Mouse (Mus musculus): ENCODE results near the gene Clip2. TPM values are rescaled to one million over a fixed set of nuclear protein-coding genes. Genes with fewer than 3 reads are reported as not detected.

Gene Clip2
- polyA plus RNA-seq (2012; rRNA removed): 72.4 and 72.6 TPM in 2 replicates

DNA sequence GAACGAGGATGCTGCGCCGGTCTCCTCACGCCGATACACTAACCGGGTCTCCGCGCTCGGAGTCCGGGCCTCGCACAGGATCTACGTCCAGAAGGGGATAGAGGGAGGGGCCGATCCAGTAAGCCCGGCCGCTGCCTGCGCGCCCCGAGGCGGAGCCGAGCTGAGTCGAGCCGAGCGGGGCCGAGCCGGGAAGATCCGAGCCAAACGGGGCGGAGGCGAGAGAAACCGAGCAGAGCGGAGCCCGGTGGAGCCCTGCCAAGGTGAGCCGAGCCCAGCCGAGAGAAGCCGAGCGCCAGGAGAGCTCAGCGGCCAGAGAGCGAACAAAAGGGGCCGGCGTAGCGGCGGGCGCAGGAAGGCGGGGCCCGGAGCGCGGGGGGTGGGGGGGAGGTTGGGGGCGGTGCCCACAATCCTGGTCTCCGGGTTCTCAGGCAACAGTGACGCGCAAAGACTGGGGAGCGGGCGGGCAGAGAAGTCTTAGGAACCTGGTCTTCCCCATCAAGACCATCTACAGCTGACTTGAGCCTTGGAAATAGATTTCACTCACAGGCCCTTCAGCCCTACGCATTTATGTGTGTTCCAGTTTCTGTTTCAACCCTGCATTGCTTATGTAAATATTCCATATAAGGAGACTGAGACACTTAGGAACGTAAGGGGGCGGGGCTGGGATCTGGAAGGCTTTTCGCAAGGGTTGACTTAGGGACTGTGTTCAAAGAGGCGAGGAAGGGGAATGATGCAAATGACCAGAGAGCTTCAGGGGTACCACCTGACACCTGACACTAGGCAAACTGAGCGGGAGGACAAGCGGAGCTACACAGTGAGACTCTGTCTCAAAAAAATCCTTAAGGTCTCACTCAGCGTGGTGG is at the start of gene Clip2:
Gene Clip2, minus strand, starts transcription at position 325 of the 863 bp plus-strand sequence.
- DNase-seq (ENCODE audit: extremely low spot score in 1 of 2, low spot score in 1 of 2): peak; percentile 95 to 99

DNA sequence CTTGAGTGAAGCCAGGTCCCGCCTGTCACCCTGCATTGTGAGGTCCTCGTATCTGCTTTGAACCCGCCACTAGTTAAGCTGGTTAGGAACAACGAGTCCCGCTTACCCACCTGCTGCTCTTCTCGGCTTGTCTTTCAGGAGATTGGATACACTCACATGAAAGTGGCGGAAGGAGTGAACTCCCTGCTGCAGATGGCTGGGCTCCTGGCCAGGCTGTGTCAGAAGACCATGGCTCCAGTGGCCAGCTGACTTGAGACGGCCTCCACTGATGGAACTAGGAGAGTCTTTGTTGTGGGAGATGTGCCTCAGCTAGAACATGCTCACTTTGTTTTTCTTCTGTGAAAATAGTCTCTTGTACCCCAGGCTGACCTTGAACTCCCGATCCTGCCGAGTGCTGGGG is 45.5 kb upstream of the Clip2 start:
- DNase-seq (ENCODE audit: extremely low spot score in 1 of 2, low spot score in 1 of 2): no peak

DNA sequence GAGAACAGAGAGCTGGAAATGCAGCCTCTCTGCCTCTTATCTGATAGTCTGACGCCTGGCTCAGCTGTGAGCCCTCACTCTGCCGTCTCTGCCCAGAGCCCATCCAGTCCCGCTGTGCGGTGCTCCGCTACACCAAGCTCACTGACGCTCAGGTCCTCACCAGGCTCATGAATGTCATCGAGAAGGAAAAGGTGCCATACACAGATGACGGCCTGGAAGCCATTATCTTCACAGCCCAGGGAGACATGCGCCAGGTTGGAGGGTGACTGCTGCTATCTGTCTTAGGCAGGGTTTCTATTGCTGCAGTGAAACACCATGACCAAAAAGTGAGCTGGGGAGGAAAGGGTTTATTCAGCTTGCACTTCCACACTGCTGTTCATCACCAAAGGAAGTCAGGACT is 40.9 kb upstream of the Clip2 start:
- DNase-seq (ENCODE audit: extremely low spot score in 1 of 2, low spot score in 1 of 2): no peak

DNA sequence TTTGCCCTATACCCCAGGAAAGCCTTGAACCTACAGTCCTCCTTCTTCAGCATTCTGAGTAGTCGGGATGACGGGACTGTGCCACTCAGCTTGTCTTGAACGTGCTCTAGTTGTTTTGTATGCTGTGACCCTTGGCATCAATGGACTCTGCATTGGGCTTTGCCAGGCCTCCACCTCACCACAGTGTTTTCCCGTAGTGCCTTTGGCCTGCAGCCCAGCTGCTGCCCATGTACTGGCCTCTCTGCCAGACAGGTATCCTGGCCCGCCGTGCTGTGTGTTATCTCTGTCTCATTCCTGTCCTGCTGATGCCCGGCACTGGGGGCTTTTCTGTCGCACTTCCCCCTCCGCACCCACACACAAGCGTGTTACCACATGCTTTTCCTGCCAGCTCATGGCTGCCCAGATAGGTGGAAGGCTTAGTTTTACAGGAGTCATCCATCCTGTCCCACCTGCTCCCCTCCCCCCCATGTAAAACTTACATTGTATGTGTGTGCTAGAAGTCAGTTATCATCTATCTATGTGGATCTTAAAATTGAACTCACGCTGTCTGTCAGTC is 39.9 kb upstream of the Clip2 start:
- DNase-seq (ENCODE audit: extremely low spot score in 1 of 2, low spot score in 1 of 2): no peak

DNA sequence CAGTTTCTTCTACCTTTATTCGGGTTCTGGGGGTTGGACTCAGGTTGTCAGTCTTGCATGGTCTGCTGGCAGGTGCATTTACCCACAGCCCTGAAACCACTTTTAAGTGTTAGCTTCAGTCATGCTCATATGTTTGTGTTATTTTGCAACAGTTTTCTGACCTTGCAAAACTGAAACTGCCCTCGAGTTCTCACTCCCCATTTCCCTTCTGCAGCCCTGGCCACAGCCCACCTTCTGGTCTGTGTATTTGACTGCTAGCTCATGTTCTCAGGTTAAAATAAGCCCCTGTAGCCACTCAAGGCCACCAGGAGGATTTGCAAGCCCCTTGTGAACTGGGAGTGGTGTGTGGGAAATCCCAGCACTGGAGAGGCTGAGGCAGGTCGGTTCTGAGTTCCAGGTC is 37.7 kb upstream of the Clip2 start:
- DNase-seq (ENCODE audit: extremely low spot score in 1 of 2, low spot score in 1 of 2): no peak

DNA sequence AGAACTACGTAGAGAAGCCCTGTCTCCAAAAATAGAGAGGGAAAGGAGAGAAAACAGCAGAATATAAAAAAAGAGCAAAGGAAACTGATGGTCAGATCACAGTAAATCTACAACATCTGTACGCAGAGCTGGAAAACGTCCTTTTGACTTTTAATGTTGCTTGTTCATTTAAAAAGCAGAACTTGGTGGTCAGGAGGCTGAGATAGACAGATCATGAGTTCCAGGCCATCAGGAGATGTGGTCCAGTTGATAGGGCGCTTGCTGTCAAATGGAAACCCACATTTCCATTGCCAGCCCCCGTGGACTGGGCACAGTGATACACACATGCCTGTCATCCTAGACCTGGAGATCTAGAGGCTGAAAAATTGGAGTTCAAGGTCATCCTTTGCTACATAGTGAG is 32.6 kb upstream of the Clip2 start:
- no peak for DNase-seq (ENCODE audit: extremely low spot score in 1 of 2, low spot score in 1 of 2)

GRCm38 (mm10) chr5:134583884-134584213 is 31.6 kb upstream of the Clip2 start:
- no peak for DNase-seq (ENCODE audit: extremely low spot score in 1 of 2, low spot score in 1 of 2)

GRCm38 (mm10) chr5:134583006-134583883 is 31.0 kb upstream of the Clip2 start:
- DNase-seq (ENCODE audit: extremely low spot score in 1 of 2, low spot score in 1 of 2): no peak

- peak; percentile 88 to 99 for DNase-seq (ENCODE audit: extremely low spot score in 1 of 2, low spot score in 1 of 2)
These were observed 30.1 kb upstream of the Clip2 start for GRCm38 (mm10) chr5:134582221-134582907.

- DNase-seq (ENCODE audit: extremely low spot score in 1 of 2, low spot score in 1 of 2): no peak
These were observed 28.9 kb upstream of the Clip2 start, which contains the start of gene Rfc2 for GRCm38 (mm10) chr5:134581146-134581545. Gene Rfc2, plus strand, starts transcription at chr5:134581366.

DNA sequence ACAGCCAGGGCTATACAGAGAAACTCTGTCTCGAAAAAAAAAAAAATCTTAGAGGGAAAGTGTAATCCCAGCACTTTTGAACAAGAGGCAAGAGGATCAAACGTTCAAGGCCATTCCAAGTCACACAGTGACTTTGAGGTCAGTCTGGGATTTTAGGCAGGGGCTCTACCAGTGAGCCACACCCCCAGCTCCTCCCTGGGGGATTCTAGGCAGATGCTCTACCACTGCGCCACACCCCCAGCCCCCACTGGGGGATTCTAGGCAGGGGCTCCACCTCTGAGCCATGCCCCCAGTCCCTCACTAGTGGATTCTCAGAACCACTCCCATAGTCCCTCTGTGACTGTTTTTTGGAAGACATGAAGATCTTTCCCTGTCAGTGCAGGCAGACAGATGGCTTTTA is 26.9 kb upstream of the Clip2 start:
- DNase-seq (ENCODE audit: extremely low spot score in 1 of 2, low spot score in 1 of 2): no peak

DNA sequence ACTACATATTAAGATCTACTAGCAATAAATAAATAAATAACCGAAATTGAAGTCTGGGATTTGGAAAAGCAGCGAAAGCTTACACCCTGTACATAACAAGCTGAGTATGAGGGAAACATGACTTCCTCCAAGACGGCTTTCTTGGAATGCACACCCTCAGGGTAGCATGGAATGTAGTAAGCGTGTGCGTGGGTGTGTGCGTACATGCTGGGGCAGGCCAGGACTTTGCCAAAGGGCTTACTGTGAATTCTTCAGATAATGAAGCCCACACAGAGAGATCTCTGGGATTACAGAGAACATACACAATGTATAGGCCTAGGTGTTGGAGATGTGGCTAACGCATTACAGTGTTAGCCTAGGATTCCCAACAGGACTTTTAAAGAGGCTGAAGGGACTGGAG is 25.3 kb upstream of the Clip2 start:
- no peak for DNase-seq (ENCODE audit: extremely low spot score in 1 of 2, low spot score in 1 of 2)

DNA sequence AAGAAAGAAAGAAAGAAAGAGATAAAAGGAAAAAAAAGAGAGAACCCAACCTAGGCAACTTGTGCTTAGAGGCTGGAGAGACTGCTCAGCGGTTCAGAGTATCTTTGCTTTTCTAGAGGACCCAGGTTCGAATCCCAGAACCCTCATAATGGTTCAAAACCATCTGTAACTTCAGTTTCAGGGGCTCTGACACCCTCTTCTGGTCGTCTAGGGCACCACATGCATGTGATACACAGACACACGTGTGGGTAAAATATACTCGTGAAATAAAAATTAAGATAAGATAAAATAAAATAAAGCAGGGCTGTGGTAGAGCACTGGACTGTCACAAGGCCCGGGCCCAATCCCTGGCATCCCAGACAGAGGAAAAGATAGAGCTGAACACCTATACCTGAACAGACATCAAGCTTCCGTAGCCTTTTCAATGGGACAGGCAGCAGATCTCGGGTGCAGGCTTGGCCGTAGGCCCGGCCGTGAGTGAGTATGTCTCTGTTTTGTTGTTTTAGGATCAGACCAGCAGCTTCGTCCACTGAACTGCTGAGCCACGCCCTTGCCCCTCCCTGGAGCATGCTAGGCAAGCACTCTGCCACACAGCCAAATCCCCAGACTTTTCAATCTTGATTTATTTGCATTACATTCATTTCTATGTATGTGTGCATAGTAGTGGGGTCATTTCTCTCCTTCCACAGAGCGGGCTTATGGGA is 24.4 kb upstream of the Clip2 start:
- no peak for DNase-seq (ENCODE audit: extremely low spot score in 1 of 2, low spot score in 1 of 2)

GRCm38 (mm10) chr5:134575833-134576232 is 23.6 kb upstream of the Clip2 start:
- no peak for DNase-seq (ENCODE audit: extremely low spot score in 1 of 2, low spot score in 1 of 2)

DNA sequence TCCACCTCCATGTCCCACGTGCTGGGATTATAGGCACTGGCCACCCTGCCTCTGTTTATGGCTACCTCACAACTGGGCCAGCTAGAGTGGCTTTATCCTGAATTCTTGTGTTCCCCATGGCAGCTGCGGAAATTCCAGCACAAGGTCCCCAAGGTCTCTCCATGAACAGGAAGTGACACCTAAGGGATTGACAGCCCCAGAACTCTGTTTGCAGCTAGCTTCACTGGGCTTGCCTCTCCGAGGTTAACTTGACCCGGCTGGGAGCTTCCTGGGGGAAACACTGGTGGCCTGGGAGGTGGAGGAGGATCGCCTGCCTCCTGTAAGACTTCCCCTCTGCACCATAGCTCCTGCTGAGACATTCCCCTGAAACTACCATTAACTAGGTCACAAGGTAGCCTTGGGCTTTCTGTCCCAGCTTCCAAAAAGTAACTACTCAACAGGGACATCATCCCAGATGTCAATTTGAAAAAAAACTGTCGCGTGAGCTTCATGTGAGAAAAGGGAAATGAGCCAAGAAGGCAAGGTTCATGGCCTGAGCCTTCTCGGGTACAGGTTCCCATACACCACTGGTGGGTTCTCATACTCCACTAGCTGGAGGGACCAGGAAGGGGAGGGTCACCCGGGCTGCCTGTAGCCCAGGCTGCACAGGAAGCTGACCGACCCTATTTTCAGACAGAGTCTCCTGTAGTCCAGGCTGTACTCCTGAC is 20.4 kb upstream of the Clip2 start:
- DNase-seq (ENCODE audit: extremely low spot score in 1 of 2, low spot score in 1 of 2): no peak

DNA sequence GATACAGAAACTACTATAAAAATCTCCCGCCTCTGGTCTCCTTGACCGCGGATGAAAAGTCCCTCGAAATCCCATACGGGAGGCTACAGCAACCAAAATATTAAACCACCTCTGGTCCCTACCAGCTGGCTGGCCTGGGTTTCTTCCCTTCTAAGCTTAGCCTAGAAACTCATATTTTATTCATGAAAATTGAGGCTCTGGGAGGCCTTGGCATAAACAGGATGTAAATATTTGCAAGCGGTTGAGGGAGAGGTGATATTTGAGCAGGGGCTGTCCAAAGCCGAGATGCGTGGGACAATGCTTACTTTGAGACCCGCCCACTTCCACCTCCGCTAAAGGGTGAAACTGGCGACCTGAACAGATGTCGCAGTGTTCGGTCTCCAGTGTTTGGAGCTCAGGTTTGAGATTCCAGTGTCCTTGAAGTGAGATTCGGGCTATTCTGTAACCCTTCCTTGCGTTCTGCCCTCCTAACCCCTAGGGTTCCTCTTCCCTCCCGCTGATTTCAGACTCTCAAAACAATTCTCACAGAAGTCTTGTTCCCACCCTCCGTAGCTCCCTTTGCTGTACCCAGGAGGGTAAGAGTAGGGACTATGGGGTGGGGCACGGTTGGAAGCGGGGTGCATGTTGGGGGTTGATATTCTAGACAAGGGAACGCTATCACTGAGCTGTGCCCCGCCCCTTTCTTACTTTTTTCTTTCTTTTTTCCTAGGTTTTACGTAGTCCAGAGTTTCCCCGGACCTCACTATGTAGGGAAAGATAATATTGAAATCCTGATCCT is 19.7 kb upstream of the Clip2 start:
- DNase-seq (ENCODE audit: extremely low spot score in 1 of 2, low spot score in 1 of 2): peak in 1 of 2 experiments; percentile 72

GRCm38 (mm10) chr5:134568964-134569491 is 16.8 kb upstream of the Clip2 start:
- DNase-seq (ENCODE audit: extremely low spot score in 1 of 2, low spot score in 1 of 2): peak in 1 of 2 experiments; percentile 63

- no peak for DNase-seq (ENCODE audit: extremely low spot score in 1 of 2, low spot score in 1 of 2)
These were observed 15.8 kb upstream of the Clip2 start for GRCm38 (mm10) chr5:134568030-134568429.

Measured in frontal cortex, adult 2 months (tissue).